Mouse (Mus musculus): ENCODE results near the gene Plac9a. TPM values are rescaled to one million over a fixed set of nuclear protein-coding genes. Genes with fewer than 3 reads are reported as not detected.

The Plac9a gene
- polyA plus RNA-seq, 1 experiment: 1.6 TPM

DNA sequence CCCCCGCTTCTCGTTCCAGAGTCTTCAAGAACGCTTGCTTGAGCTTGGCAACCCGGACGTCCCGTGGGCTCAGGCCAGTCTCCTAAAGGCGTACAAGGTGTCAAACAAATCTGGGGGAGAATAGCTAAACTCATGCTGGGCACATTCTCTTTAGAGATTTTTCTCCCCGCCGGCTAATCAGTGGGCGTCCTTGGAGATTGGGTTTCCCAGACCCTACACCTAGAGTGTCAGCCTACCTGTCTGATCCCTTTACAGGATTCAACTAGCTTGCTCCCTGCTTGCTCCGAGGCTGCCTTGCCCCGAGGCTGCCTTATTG, 60.3 kb downstream of the Plac9a start:
- no peak for TF ChIP-seq POLR2A (IDR thresholded peaks at IDR 0.05; ENCODE audit: low read depth, low read length)
- no peak for TF ChIP-seq CTCF (IDR thresholded peaks at IDR 0.05; ENCODE audit: extremely low read depth, insufficient read depth, insufficient read length, insufficient replicate concordance)
- WGBS: 5% methylated on average over 12 of the region's 12 CpGs
- Histone ChIP-seq H3K27ac (ENCODE audit: insufficient read depth, low read length) (peak overlapping the region; percentile 85; the same call in 1 of the 2 replicates), H3K4me1 (ENCODE audit: control insufficient read depth, insufficient read depth, insufficient read length) (peaks cover 5% of the 10 kb centered on the region; the same call in 1 of the 2 replicates), H3K27me3 (ENCODE audit: control insufficient read depth, insufficient read depth, low read length) (no peaks in the 10 kb centered on the region), H3K4me3 (ENCODE audit: extremely low read depth, insufficient read depth, insufficient read length) (peak overlapping the region; percentile 97), H3K36me3 (ENCODE audit: control insufficient read depth, insufficient read depth, low read length) (peaks cover 2% of the 10 kb centered on the region; the same call in 1 of the 2 replicates)
- no peak for DNase-seq (ENCODE audit: low read depth in 1 of 2, low spot score in 2 of 2)

DNA sequence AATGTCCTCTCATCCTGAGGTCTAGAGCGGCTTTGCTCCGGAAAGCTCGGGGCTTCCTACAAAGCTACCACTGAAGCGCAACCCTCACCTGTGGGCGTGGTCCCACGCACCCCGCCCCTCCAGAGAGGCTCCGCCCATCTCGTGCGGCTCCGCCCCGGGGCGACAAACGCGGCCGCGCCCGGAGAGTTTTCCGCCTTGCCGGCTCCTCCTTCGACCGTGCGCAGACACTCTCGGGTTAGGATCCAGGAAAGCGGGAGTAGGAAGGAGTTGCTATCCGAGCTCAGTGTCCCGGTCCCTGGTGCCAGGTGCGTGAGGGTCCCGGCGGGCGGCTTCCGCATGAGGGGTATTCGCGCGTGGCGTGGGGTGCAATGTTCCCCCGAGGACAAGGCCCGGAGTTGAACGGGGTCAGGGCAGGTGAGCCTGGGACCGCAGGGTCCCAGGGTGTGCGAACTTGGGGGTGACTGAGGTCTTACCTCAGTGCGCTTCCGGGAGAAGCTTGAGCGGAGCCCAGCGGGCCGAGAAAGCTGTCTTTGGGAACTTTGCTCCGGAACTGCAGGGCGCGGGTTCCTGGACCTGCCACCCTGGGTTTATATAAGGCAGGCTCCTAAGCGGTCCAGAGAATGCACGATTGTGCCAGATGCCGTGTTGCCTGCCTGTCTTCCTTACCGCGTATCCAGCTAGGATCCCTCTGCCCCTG, 60.8 kb downstream of the Plac9a start, which contains the start of gene Anxa11:
TSS of gene Anxa11 (plus strand) at position 166 of the 697 bp plus-strand sequence.
- DNase-seq (ENCODE audit: low read depth in 1 of 2, low spot score in 2 of 2): peak; percentile 70 to 90

DNA sequence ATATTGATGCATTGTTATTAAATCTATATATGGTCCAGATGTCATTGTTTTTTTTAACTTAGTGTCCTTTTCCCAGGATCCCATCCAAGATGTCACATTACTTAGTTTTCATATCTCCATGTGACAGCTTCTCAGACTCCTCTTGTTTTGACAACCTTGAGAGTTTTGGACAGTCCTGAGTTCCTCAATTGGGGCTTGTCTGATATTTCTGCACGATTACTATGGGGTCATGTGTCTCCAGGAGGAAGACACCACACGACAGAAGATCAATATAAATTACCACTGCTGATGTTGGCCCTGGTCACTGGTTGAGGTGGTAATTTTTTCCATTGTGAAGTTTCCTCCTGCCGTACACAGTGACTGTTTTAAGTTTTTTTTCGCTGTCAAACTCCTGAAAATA, 61.3 kb downstream of the Plac9a start:
- under 1% methylated on average over 4 of the region's 4 CpGs for whole genome bisulfite sequencing
- DNase-seq (ENCODE audit: low read depth in 1 of 2, low spot score in 2 of 2): no peak
- Histone ChIP-seq H3K27me3 (ENCODE audit: control insufficient read depth, insufficient read depth, low read length) (no peaks in the 10 kb centered on the region), H3K36me3 (ENCODE audit: control insufficient read depth, insufficient read depth, low read length) (peaks cover 2% of the 10 kb centered on the region; the same call in 1 of the 2 replicates), H3K4me1 (ENCODE audit: control insufficient read depth, insufficient read depth, insufficient read length) (peaks cover 5% of the 10 kb centered on the region; the same call in 1 of the 2 replicates), H3K27ac (ENCODE audit: insufficient read depth, low read length) (no peak overlapping the region), H3K4me3 (ENCODE audit: extremely low read depth, insufficient read depth, insufficient read length) (peak overlapping the region; percentile 97; the same call in 1 of the 2 replicates)
- TF ChIP-seq POLR2A (IDR thresholded peaks at IDR 0.05; ENCODE audit: low read depth, low read length): no peak
- TF ChIP-seq CTCF (IDR thresholded peaks at IDR 0.05; ENCODE audit: extremely low read depth, insufficient read depth, insufficient read length, insufficient replicate concordance): no peak

More for the DNA sequence above, 60.8 kb downstream of the Plac9a start, which contains the start of gene Anxa11:
- Histone ChIP-seq H3K27ac (ENCODE audit: insufficient read depth, low read length) (peak within 1 kb of the TSS; percentile 85), H3K4me3 (ENCODE audit: extremely low read depth, insufficient read depth, insufficient read length) (peak within 1 kb of the TSS; percentile 97), H3K4me1 (ENCODE audit: control insufficient read depth, insufficient read depth, insufficient read length) (peaks cover 5% of the 10 kb centered on the region; the same call in 1 of the 2 replicates), H3K27me3 (ENCODE audit: control insufficient read depth, insufficient read depth, low read length) (no peaks in the 10 kb centered on the region), H3K36me3 (ENCODE audit: control insufficient read depth, insufficient read depth, low read length) (peaks cover 2% of the 10 kb centered on the region; the same call in 1 of the 2 replicates)
- no peak for TF ChIP-seq CTCF (IDR thresholded peaks at IDR 0.05; ENCODE audit: extremely low read depth, insufficient read depth, insufficient read length, insufficient replicate concordance)
- peak; percentile 18; the same call in 1 of the 2 replicates for TF ChIP-seq POLR2A (IDR thresholded peaks at IDR 0.05; ENCODE audit: low read depth, low read length)
- whole genome bisulfite sequencing: under 1% methylated on average over 54 of the region's 54 CpGs

- no peak for DNase-seq (ENCODE audit: low read depth in 1 of 2, low spot score in 2 of 2)
- no peak for TF ChIP-seq CTCF (IDR thresholded peaks at IDR 0.05; ENCODE audit: extremely low read depth, insufficient read depth, insufficient read length, insufficient replicate concordance)
- no peak for TF ChIP-seq POLR2A (IDR thresholded peaks at IDR 0.05; ENCODE audit: low read depth, low read length)
- Histone ChIP-seq H3K36me3 (ENCODE audit: control insufficient read depth, insufficient read depth, low read length) (peaks cover 2% of the 10 kb centered on the region; the same call in 1 of the 2 replicates), H3K27me3 (ENCODE audit: control insufficient read depth, insufficient read depth, low read length) (no peaks in the 10 kb centered on the region), H3K4me3 (ENCODE audit: extremely low read depth, insufficient read depth, insufficient read length) (no peak overlapping the region), H3K4me1 (ENCODE audit: control insufficient read depth, insufficient read depth, insufficient read length) (peaks cover 5% of the 10 kb centered on the region; the same call in 1 of the 2 replicates), H3K27ac (ENCODE audit: insufficient read depth, low read length) (no peak overlapping the region)
- 75% methylated on average over 7 of the region's 7 CpGs for WGBS
Observed at GRCm38 (mm10) chr14:25840961-25841360, 61.9 kb downstream of the Plac9a start.

- no peak for DNase-seq (ENCODE audit: low read depth in 1 of 2, low spot score in 2 of 2)
- H3K36me3 ChIP-seq (ENCODE audit: control insufficient read depth, insufficient read depth, low read length): no peaks in the 10 kb centered on the region
- TF ChIP-seq CTCF (IDR thresholded peaks at IDR 0.05; ENCODE audit: extremely low read depth, insufficient read depth, insufficient read length, insufficient replicate concordance): no peak
- TF ChIP-seq POLR2A (IDR thresholded peaks at IDR 0.05; ENCODE audit: low read depth, low read length): no peak
- H3K27ac ChIP-seq (ENCODE audit: insufficient read depth, low read length): no peak overlapping the region
- 70% methylated on average over 7 of the region's 7 CpGs for WGBS
- peaks cover 5% of the 10 kb centered on the region; the same call in 1 of the 2 replicates for H3K4me1 ChIP-seq (ENCODE audit: control insufficient read depth, insufficient read depth, insufficient read length)
- H3K4me3 ChIP-seq (ENCODE audit: extremely low read depth, insufficient read depth, insufficient read length): no peak overlapping the region
- H3K27me3 ChIP-seq (ENCODE audit: control insufficient read depth, insufficient read depth, low read length): no peaks in the 10 kb centered on the region
Observed at GRCm38 (mm10) chr14:25839791-25840190, 63.1 kb downstream of the Plac9a start.

DNA sequence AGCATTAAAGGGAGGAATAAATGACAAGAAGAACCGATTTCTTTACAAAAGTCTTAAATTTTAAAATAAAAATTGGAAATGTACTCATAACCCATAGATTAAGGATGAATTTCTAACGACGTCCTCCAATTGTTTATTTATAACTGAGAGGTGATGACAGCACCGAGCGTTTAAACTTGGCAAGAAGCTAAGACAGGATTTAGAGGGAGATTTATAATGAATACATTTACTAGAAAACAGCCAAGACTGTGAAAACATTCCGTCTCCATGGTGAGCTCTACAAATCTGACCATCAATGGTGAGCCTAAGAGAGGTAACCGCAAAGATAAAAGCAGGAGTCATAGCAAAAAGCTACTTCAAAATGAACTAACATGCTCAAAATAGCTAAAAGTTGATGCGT, 64.5 kb downstream of the Plac9a start:
- Histone ChIP-seq H3K27me3 (ENCODE audit: control insufficient read depth, insufficient read depth, low read length) (no peaks in the 10 kb centered on the region), H3K4me3 (ENCODE audit: extremely low read depth, insufficient read depth, insufficient read length) (no peak overlapping the region), H3K4me1 (ENCODE audit: control insufficient read depth, insufficient read depth, insufficient read length) (peaks cover 5% of the 10 kb centered on the region; the same call in 1 of the 2 replicates), H3K27ac (ENCODE audit: insufficient read depth, low read length) (no peak overlapping the region), H3K36me3 (ENCODE audit: control insufficient read depth, insufficient read depth, low read length) (no peaks in the 10 kb centered on the region)
- no peak for TF ChIP-seq POLR2A (IDR thresholded peaks at IDR 0.05; ENCODE audit: low read depth, low read length)
- no peak for TF ChIP-seq CTCF (IDR thresholded peaks at IDR 0.05; ENCODE audit: extremely low read depth, insufficient read depth, insufficient read length, insufficient replicate concordance)
- 90% methylated on average over 8 of the region's 8 CpGs for WGBS
- no peak for DNase-seq (ENCODE audit: low read depth in 1 of 2, low spot score in 2 of 2)

Other genes with a start within 250 kb of the Plac9a start
- 50.4 and 68.4 TPM in 2 replicates for gene Ppif, start 208.9 kb downstream of the Plac9a start, polyA plus RNA-seq (2012; rRNA removed)
- 14.9 and 17.4 TPM in 2 replicates for gene Zcchc24, start 134.1 kb downstream of the Plac9a start, polyA plus RNA-seq (2012; rRNA removed)
- 64.2 and 68.4 TPM in 2 replicates for gene Anxa11, start 60.9 kb downstream of the Plac9a start, polyA plus RNA-seq (2012; rRNA removed)
- 2.7 and 3.1 TPM in 2 replicates for gene Tmem254a, start 24.6 kb upstream of the Plac9a start, polyA plus RNA-seq (2012; rRNA removed)
- gene Cphx1, start 35.2 kb upstream of the Plac9a start, polyA plus RNA-seq (2012; rRNA removed): not detected in 2 replicates
- gene Duxbl1, start 75.5 kb upstream of the Plac9a start, polyA plus RNA-seq (2012; rRNA removed): 0.08 and 0.22 TPM in 2 replicates
- 73.5 and 97.8 TPM in 2 replicates for gene Gm9780, start 139.6 kb upstream of the Plac9a start, polyA plus RNA-seq (2012; rRNA removed)
- 7.2 and 10.3 TPM in 2 replicates for gene Tmem254c, start 164.3 kb upstream of the Plac9a start, polyA plus RNA-seq (2012; rRNA removed)
- not detected in 2 replicates for gene Cphx2, start 178.4 kb upstream of the Plac9a start, polyA plus RNA-seq (2012; rRNA removed)
- gene Cphx3, start 179.2 kb upstream of the Plac9a start, polyA plus RNA-seq (2012; rRNA removed): not detected in 2 replicates
- 0.19 and 0.33 TPM in 2 replicates for gene Duxbl2, start 215.2 kb upstream of the Plac9a start, polyA plus RNA-seq (2012; rRNA removed)

All from spleen, adult 2 months (tissue).